Mouse (Mus musculus): ENCODE data around the gene 1700021F07Rik. TPM values are rescaled to one million over a fixed set of nuclear protein-coding genes. Genes with fewer than 3 reads are reported as not detected.

The 1700021F07Rik gene
- total and polyA plus RNA-seq, 3 experiments, result not detected

GRCm38 (mm10) chr2:173499612-173500011 lies 22.8 kb upstream of the 1700021F07Rik start (continued):
- TF ChIP-seq USF2 (conservative IDR thresholded peaks at IDR 0.05; ENCODE audit: low read depth, low read length) (no peak), MYC (IDR thresholded peaks at IDR 0.05; ENCODE audit: low read depth, low read length) (no peak), NELFE (IDR thresholded peaks at IDR 0.05; ENCODE audit: low read depth, low read length) (no peak)

- no peaks in the 10 kb centered on the region for H3K79me2 ChIP-seq (replicated peaks; ENCODE audit: control insufficient read depth, extremely low read depth, insufficient read depth, poor library complexity, severe bottlenecking)
- dilution Hi-C loops (cut with MboI; ENCODE audit: extremely low pct_ligation_motif_present, extremely low pct_unique_long_range_greater_than_20kb, low sequenced_read_pairs), result no loop called here
- in situ Hi-C loops (cut with MboI; ENCODE audit: low pct_ligation_motif_present, low pct_unique_long_range_greater_than_20kb, low sequenced_read_pairs), result no loop called here
- H3K36me3 ChIP-seq (replicated peaks in 1 of 2; ENCODE audit: control insufficient read depth in 1 of 2, insufficient read depth in 1 of 2, low read length in 1 of 2), result no peaks in the 10 kb centered on the region
- TF ChIP-seq ETS1 (conservative IDR thresholded peaks at IDR 0.05; ENCODE audit: low read depth, low read length), result no peak
- TF ChIP-seq TCF12 (IDR thresholded peaks at IDR 0.05; ENCODE audit: low read depth, low read length), result no peak
- TF ChIP-seq PAX5 (IDR thresholded peaks at IDR 0.05; ENCODE audit: low read length), result no peak
- no peak for TF ChIP-seq EP300 (IDR thresholded peaks at IDR 0.05; ENCODE audit: low read length)
- no peak for TF ChIP-seq ZNF384 (IDR thresholded peaks at IDR 0.05; ENCODE audit: low read depth, low read length)
- TF ChIP-seq ZC3H11A (IDR thresholded peaks at IDR 0.05; ENCODE audit: low read depth, low read length), result no peak
- no peak for TF ChIP-seq RCOR1 (conservative IDR thresholded peaks at IDR 0.05; ENCODE audit: low read depth, low read length)
- no peak for TF ChIP-seq NELFE (IDR thresholded peaks at IDR 0.05; ENCODE audit: low read depth, low read length)
- H3K9me3 ChIP-seq (replicated peaks; ENCODE audit: low read length), result peaks cover 9% of the 10 kb centered on the region
- no peaks in the 10 kb centered on the region for H3K4me1 ChIP-seq (ENCODE audit: control insufficient read depth in 1 of 2, insufficient read depth in 2 of 2)
- DNase-seq (ENCODE audit: extremely low read depth), result no peak
- no peak overlapping the region for H3K4me2 ChIP-seq (ENCODE audit: insufficient read depth, low read depth, poor library complexity, severe bottlenecking)
- no peak overlapping the region for H3K27ac ChIP-seq (ENCODE audit: insufficient read depth, low read depth)
- H3K9ac ChIP-seq (ENCODE audit: insufficient read depth, low read depth), result no peak overlapping the region
- peaks cover 17% of the 10 kb centered on the region for H3K27me3 ChIP-seq (replicated peaks)
- no peak overlapping the region for H3K4me3 ChIP-seq (replicated peaks in 1 of 3; ENCODE audit: low read depth in 2 of 3, low read length in 2 of 3, poor library complexity in 1 of 3)
Measured at GRCm38 (mm10) chr2:173513977-173514376, 8.4 kb upstream of the 1700021F07Rik start.

- dilution Hi-C loops (cut with MboI; ENCODE audit: extremely low pct_ligation_motif_present, extremely low pct_unique_long_range_greater_than_20kb, low sequenced_read_pairs) (no loop called here), in situ Hi-C loops (cut with MboI; ENCODE audit: low pct_ligation_motif_present, low pct_unique_long_range_greater_than_20kb, low sequenced_read_pairs) (no loop called here)
- Histone ChIP-seq H3K9me3 (replicated peaks; ENCODE audit: low read length) (peaks cover 9% of the 10 kb centered on the region), H3K27me3 (replicated peaks) (peaks cover 28% of the 10 kb centered on the region), H3K36me3 (replicated peaks in 1 of 2; ENCODE audit: control insufficient read depth in 1 of 2, insufficient read depth in 1 of 2, low read length in 1 of 2) (no peaks in the 10 kb centered on the region), H3K9ac (ENCODE audit: insufficient read depth, low read depth) (no peak overlapping the region), H3K4me1 (ENCODE audit: control insufficient read depth in 1 of 2, insufficient read depth in 2 of 2) (no peaks in the 10 kb centered on the region), H3K27ac (ENCODE audit: insufficient read depth, low read depth) (no peak overlapping the region), H3K79me2 (replicated peaks; ENCODE audit: control insufficient read depth, extremely low read depth, insufficient read depth, poor library complexity, severe bottlenecking) (no peaks in the 10 kb centered on the region), H3K4me2 (ENCODE audit: insufficient read depth, low read depth, poor library complexity, severe bottlenecking) (no peak overlapping the region), H3K4me3 (replicated peaks in 1 of 3; ENCODE audit: low read depth in 2 of 3, low read length in 2 of 3, poor library complexity in 1 of 3) (no peak overlapping the region)
- DNase-seq (ENCODE audit: extremely low read depth), result no peak
- TF ChIP-seq SMC3 (IDR thresholded peaks at IDR 0.05; ENCODE audit: low read depth, low read length) (no peak), TCF12 (IDR thresholded peaks at IDR 0.05; ENCODE audit: low read depth, low read length) (no peak), MXI1 (IDR thresholded peaks at IDR 0.05; ENCODE audit: low read depth, low read length) (no peak), CHD1 (IDR thresholded peaks at IDR 0.05; ENCODE audit: low read depth, low read length) (no peak), JUN (IDR thresholded peaks at IDR 0.05; ENCODE audit: insufficient read depth, low read depth, low read length) (no peak)
Measured at GRCm38 (mm10) chr2:173515186-173515585, 7.2 kb upstream of the 1700021F07Rik start.
